Mouse (Mus musculus) olfactory bulb, adult 2 months (tissue): ENCODE data around the gene Rrn3. TPM values are rescaled to one million over a fixed set of nuclear protein-coding genes. Genes with fewer than 3 reads are reported as not detected.

Source experiments
- H3K27ac ChIP-seq: fragments of 200-500 bp; 2 replicates; pipeline ENCODE4 v1.5.1; 2012; ENCODE audit warnings: low read depth, low read length; ENCODE audit not compliant: insufficient read depth
- H3K4me1 ChIP-seq: fragments of 200-500 bp; 2 replicates; pipeline ENCODE4 v1.6.1; 2012; ENCODE audit warnings: low read length; ENCODE audit not compliant: control insufficient read depth, insufficient read depth
- H3K4me3 ChIP-seq: fragments of 200-500 bp; 2 replicates; pipeline ENCODE4 v1.5.1; 2012; ENCODE audit warnings: mild to moderate bottlenecking, low read depth, low read length, moderate library complexity; ENCODE audit not compliant: insufficient read depth
- CTCF ChIP-seq: fragments of 200-500 bp; IDR thresholded peaks from 2 replicates; pipeline ENCODE4 v1.5.1; 2012; ENCODE audit warnings: low read depth, mild to moderate bottlenecking, low read length, moderate library complexity; ENCODE audit not compliant: insufficient read depth
- POLR2A ChIP-seq: fragments of 200-500 bp; IDR thresholded peaks from 2 replicates; pipeline ENCODE4 v1.6.1; 2012; ENCODE audit warnings: mild to moderate bottlenecking, low read depth, low read length, moderate library complexity; ENCODE audit not compliant: insufficient read depth
- WGBS: fragments of 180-500 bp; shearing (Covaris S2); methylation state at CpG from one replicate; pipeline ENCODE4 v1.1.7; 2018; 5-methylcytosine and 5-hydroxymethylcytosine counted together
- polyA plus RNA-seq: library from polyadenylated mRNA; stranded (reverse); fragments of >200 nt; gene quantifications from 2 replicates; pipeline ENCODE4 v1.2.4, GENCODE M21; 2012; ENCODE audit warnings: low replicate concordance; ENCODE audit not compliant: missing spikeins, insufficient read depth, insufficient read length

The Rrn3 gene
- polyA plus RNA-seq, 1 experiment, result not detected

- peak within 1 kb of the TSS; percentile 76 for H3K4me3 ChIP-seq
- TF ChIP-seq CTCF (no peak), POLR2A (no peak; the same call in 1 of the 2 replicates)
- peaks cover 7% of the 10 kb centered on the region for H3K4me1 ChIP-seq
- under 1% methylated on average over 58 of the region's 58 CpGs for WGBS
- peak within 1 kb of the TSS; percentile 99 for H3K27ac ChIP-seq
Measured at GRCm38 (mm10) chr16:13818560-13819393, 38.3 kb downstream of the Rrn3 start, which contains the start of gene Ntan1. Gene Ntan1 (plus strand): TSS chr16:13818845.

DNA sequence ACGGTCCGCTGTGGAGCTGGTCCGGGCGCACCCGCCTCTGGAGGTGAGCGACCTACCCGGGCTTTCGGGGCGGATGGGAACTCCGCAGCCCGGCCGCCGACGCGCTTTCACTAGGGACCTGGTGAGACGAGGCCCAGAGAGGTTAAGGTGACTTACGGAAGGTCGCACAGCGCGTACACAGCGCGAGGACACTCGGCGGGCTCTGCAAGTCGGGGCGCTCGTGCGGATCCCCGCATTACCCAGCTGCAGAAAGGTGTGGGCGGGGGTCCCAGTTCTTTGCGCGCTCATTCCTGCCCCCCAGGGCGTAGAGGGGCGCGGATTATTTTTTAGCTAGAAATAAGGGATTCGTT lies 38.9 kb downstream of the Rrn3 start:
- Histone ChIP-seq H3K4me1 (peaks cover 7% of the 10 kb centered on the region), H3K27ac (peak overlapping the region; percentile 5; the same call in 1 of the 2 replicates), H3K4me3 (peak overlapping the region; percentile 76)
- WGBS, result under 1% methylated on average over 36 of the region's 36 CpGs
- TF ChIP-seq CTCF (no peak), POLR2A (no peak)

DNA sequence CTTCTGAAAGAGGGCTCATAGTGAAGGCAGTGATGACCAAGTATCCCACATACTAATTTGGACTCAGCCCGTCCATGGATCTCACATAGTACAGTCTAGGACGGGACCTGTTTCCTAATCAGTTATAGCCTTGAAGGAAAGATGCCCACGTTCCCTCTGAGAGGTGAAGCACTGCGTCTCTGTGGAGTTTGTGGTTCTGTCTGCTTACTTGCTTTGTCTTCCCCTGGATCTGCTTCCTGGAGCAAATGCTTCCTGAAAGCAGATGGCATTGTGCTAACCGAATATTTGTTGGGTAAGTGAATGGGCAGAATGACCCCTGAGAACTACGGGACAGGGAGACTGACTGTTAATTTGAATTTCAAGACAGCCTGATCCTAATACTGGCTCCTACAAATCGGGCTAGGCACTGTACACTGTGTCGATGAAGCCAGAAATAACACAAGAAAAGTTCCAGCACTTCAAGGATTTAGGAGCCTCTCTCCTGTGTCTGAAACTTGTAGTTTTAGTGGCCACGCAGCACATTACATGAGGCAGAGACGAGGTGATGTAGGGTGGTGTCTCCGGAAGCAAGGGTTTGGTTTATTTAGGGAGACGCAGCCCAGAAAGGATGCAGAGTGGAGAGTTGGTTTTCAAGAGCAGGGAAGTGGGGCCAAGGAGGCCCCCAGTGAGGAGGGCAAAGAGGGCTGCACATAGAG lies 39.4 kb downstream of the Rrn3 start:
- Histone ChIP-seq H3K4me3 (peak overlapping the region; percentile 76), H3K27ac (0 out of 2 replicates have a peak overlapping the region, but pooled peaks have one; percentile 17), H3K4me1 (peaks cover 7% of the 10 kb centered on the region)
- 7% methylated on average over 12 of the region's 12 CpGs for WGBS
- TF ChIP-seq POLR2A (no peak), CTCF (no peak)

DNA sequence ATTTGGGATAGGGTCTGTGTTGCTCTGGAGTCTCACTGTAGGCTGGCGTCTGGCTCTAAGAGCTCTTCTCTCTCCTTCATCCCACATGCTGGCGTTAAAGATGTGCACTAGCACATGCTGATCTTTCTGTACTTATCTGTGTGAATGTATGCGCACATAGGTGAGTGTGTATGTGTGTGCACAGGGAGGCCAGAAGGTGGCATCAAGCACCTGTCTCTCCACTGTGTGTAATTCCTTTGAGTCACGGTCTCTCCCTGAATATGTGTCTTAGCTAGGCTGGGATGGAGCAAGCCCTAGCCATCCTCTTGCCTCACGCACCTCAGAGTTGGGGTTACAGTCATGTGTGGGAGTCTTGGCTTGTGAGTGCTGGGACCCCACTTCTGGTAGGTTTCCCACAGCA lies 40.3 kb downstream of the Rrn3 start:
- H3K4me3 ChIP-seq, result no peak overlapping the region
- WGBS, result 94% methylated on average over 5 of the region's 5 CpGs
- no peak for TF ChIP-seq POLR2A
- TF ChIP-seq CTCF, result no peak
- no peak overlapping the region for H3K27ac ChIP-seq
- peaks cover 7% of the 10 kb centered on the region for H3K4me1 ChIP-seq

DNA sequence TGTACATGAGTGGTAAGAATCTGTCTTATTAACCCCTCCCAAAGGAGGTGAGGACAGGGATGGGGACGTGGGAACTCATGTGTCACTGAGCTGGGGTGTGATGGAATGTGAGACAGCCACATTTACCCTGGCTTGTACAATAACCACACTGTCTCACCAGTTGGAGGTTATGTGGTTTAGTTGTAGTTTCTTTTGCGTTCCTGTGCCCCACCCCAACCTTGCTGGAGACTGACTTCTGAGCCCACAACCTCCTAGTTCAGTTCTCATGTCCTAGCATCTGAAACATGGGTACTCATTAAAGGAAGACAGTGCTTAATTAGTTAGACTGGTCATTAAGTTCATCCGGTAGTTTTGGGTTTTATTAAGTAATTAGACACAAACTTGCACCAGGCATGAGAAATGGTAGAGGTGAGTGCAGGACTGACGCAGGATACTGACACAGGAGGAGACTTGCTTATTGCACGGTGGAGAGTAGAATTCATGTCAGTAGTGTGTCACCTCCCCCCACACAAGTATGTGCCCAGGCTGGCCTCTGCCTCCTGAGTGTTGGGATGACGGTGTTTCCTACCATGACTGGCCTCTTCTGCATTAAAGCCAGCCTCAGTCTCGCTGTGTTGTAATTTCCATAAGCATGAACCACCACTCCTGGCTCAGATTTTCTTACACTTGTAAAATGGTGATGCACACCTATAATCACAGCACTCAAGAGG lies 45.4 kb downstream of the Rrn3 start:
- 62% methylated on average over 7 of the region's 7 CpGs for WGBS
- TF ChIP-seq CTCF, result no peak
- no peak for TF ChIP-seq POLR2A
- Histone ChIP-seq H3K4me1 (peaks cover under 1% of the 10 kb centered on the region; the same call in 1 of the 2 replicates), H3K4me3 (no peak overlapping the region), H3K27ac (no peak overlapping the region)

DNA sequence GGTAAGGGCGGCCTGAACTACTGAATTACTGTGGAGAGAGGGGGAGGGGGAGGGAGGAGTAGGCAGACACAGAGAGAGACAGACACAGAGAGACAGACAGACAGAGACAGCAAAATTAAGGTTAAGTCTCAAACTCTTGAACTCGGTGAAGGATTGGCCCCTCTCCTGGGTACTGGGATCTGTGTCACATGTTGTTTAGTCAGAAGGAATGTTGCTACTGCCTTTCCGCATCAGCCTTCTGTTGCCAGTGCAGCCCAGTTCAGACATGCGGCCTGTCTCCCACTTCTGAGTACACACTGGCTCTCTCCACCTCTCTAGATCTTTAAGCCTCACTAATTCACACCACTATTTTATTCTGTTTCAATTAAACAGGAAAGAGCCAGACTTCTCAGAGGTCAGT lies 46.0 kb downstream of the Rrn3 start:
- H3K27ac ChIP-seq, result no peak overlapping the region
- TF ChIP-seq POLR2A (no peak), CTCF (no peak)
- no peaks in the 10 kb centered on the region for H3K4me1 ChIP-seq
- H3K4me3 ChIP-seq, result no peak overlapping the region
- 73% methylated on average over 4 of the region's 4 CpGs for WGBS

DNA sequence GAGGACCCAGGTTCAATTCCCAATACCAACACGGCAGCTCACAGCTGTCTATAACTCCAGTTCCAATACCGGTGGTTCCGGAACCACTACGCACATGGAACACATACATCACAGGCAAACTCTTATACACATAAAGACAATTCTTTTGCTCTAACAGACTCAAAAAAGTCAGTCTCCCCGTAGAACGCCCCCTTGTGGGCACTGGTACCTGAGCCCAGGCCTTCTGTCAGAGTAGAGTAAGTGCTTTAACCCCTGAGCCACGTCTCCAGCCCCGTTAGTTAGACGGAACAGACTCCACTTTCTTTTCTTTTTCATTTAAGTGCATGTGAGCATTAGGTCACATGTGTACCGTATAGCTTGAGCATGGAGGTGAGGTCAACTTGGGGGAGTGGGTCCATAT lies 49.9 kb downstream of the Rrn3 start:
- WGBS, result 90% methylated on average over 10 of the region's 10 CpGs
- no peak overlapping the region for H3K4me3 ChIP-seq
- H3K4me1 ChIP-seq, result no peaks in the 10 kb centered on the region
- TF ChIP-seq CTCF (no peak), POLR2A (no peak)
- no peak overlapping the region for H3K27ac ChIP-seq

- no peak overlapping the region for H3K27ac ChIP-seq
- no peak overlapping the region for H3K4me3 ChIP-seq
- no peaks in the 10 kb centered on the region for H3K4me1 ChIP-seq
- WGBS, result 81% methylated on average over 5 of the region's 5 CpGs
- TF ChIP-seq CTCF (no peak), POLR2A (no peak)
Measured at GRCm38 (mm10) chr16:13831606-13832005, 51.1 kb downstream of the Rrn3 start.
